9 mouse cellular contexts compared by ENCODE assay signal in genomic region chr9:43934691-43935064, GRCm38 (mm10).
DNase-seq lines count a peak whose midpoint lies in the region; ATAC-seq and TF ChIP-seq lines count a peak whose summit lies in the region.
"Had no signal": no experiment of that assay in that cellular context is flagged by ENCODE, and none has a peak within 500 bp of the region (broad histone marks: within the 10 kb centered on the region; RNA-seq: fewer than 3 reads in every experiment).

No protein-coding gene starts in this region.

- H3K4me2 ChIP-seq in hindbrain, embryonic 12.5 days (replicated peaks) = peak overlapping the region; percentile 13; the same call in 1 of the 2 replicates
- H3K4me2 ChIP-seq in hindbrain, embryonic 11.5 days (replicated peaks; ENCODE audit: low read depth, low read length) = no peak overlapping the region
- no peak overlapping the region for H3K4me2 ChIP-seq in liver, embryonic 15.5 days

- no peak overlapping the region for H3K9ac ChIP-seq in hindbrain, embryonic 12.5 days
- H3K9ac ChIP-seq in hindbrain, embryonic 11.5 days (ENCODE audit: low read depth, low read length) = no peak overlapping the region
- no peak overlapping the region for H3K9ac ChIP-seq in liver, embryonic 15.5 days

- 15% methylated on average over 5 of the region's 5 CpGs for WGBS in hindbrain, embryonic 12.5 days
- 17% methylated on average over 5 of the region's 5 CpGs for WGBS in hindbrain, embryonic 11.5 days
- WGBS in liver, embryonic 15.5 days (ENCODE audit: insufficient replicate concordance) = 10% methylated on average over 5 of the region's 5 CpGs

- no peaks in the 10 kb centered on the region for H3K36me3 ChIP-seq in hindbrain, embryonic 12.5 days
- H3K36me3 ChIP-seq in hindbrain, embryonic 11.5 days (ENCODE audit: control insufficient read depth, insufficient read depth, low read length) = no peaks in the 10 kb centered on the region
- H3K36me3 ChIP-seq in liver, embryonic 15.5 days (replicated peaks) = no peaks in the 10 kb centered on the region

- H3K27ac ChIP-seq in hindbrain, embryonic 12.5 days = peak overlapping the region; percentile 58; the same call in 1 of the 2 replicates
- H3K27ac ChIP-seq in hindbrain, embryonic 11.5 days (ENCODE audit: low read depth, low read length) = no peak overlapping the region
- H3K27ac ChIP-seq in liver, embryonic 15.5 days (replicated peaks) = no peak overlapping the region
- H3K27ac ChIP-seq in gastrocnemius, adult 2 months = no peak overlapping the region

- no peak overlapping the region for H3K4me3 ChIP-seq in hindbrain, embryonic 12.5 days
- no peak overlapping the region for H3K4me3 ChIP-seq in hindbrain, embryonic 11.5 days (ENCODE audit: low read depth, low read length)
- H3K4me3 ChIP-seq in liver, embryonic 15.5 days (replicated peaks) = no peak overlapping the region
- H3K4me3 ChIP-seq in gastrocnemius, adult 2 months = no peak overlapping the region

- TF ChIP-seq CTCF in gastrocnemius, adult 2 months (IDR thresholded peaks at IDR 0.05) = no peak

- intact Hi-C loops in gastrocnemius, adult 2 months (cut with DNase I) = no loop called here

- H3K27me3 ChIP-seq in hindbrain, embryonic 12.5 days = peaks cover 10% of the 10 kb centered on the region
- peaks cover 3% of the 10 kb centered on the region; the same call in 1 of the 2 replicates for H3K27me3 ChIP-seq in hindbrain, embryonic 11.5 days (ENCODE audit: control insufficient read depth, insufficient read depth, low read length)
- no peaks in the 10 kb centered on the region for H3K27me3 ChIP-seq in liver, embryonic 15.5 days

- no peak for ATAC-seq in hindbrain, embryonic 12.5 days (ENCODE audit: low FRiP score)
- ATAC-seq in hindbrain, embryonic 11.5 days (ENCODE audit: low FRiP score) = no peak
- ATAC-seq in liver, embryonic 15.5 days (ENCODE audit: insufficient read depth) = peak; percentile 40; the same call in 1 of the 2 replicates
- ATAC-seq in CD4-positive, CD25-positive, alpha-beta regulatory T cell, adult 4 months = no peak

- H3K9me3 ChIP-seq in hindbrain, embryonic 12.5 days (replicated peaks) = no peaks in the 10 kb centered on the region
- no peaks in the 10 kb centered on the region for H3K9me3 ChIP-seq in hindbrain, embryonic 11.5 days (ENCODE audit: control insufficient read depth, low read length)
- no peaks in the 10 kb centered on the region for H3K9me3 ChIP-seq in liver, embryonic 15.5 days (replicated peaks)

- DNase-seq in hindbrain, embryonic 11.5 days (ENCODE audit: low spot score) = no peak
- peak; percentile 71 for DNase-seq in embryo, embryonic 10.5 days (ENCODE audit: low spot score)
- DNase-seq in kidney, adult 8-10 months = peak; percentile 87 to 88
- DNase-seq in gastrocnemius, adult 2 months = no peak
- DNase-seq in right cerebral cortex, postnatal 10 days (ENCODE audit: low spot score in 2 of 2) = no peak
- DNase-seq: cerebellum, adult 11 months had no signal

- peaks cover 49% of the 10 kb centered on the region for H3K4me1 ChIP-seq in hindbrain, embryonic 12.5 days
- H3K4me1 ChIP-seq in hindbrain, embryonic 11.5 days (replicated peaks; ENCODE audit: control insufficient read depth, insufficient read depth, low read length) = peaks cover 24% of the 10 kb centered on the region
- H3K4me1 ChIP-seq in liver, embryonic 15.5 days (replicated peaks) = no peaks in the 10 kb centered on the region; the same call in 1 of the 2 replicates

Comparison
In these comparisons a context has a peak if more than half of its experiments do, and no peak if none do; other contexts are left out.
1. DNase-seq: peak in embryo, embryonic 10.5 days (single experiment) and kidney, adult 8-10 months (2 of 2); none in hindbrain, embryonic 11.5 days (single experiment), gastrocnemius, adult 2 months (single experiment) and right cerebral cortex, postnatal 10 days (0 of 2).